Mouse (Mus musculus) urinary bladder, postnatal 10 days (tissue): ENCODE results near the gene Casq2.
"Not testable (repeated sequence)": the region's sequence is repeated elsewhere in the genome, so short reads cannot be mapped to it uniquely, and the experiment has no call there.

Source experiments
- DNase-seq: peaks from one replicate; pipeline ENCODE4 v3.0.0; 2022; ENCODE audit warnings: low spot score

Gene Casq2

GRCm38 (mm10) chr3:102137158-102137557 lies 50.9 kb downstream of the Casq2 start:
- DNase-seq = no peak

- DNase-seq = no peak
Observed at GRCm38 (mm10) chr3:102138899-102139298, 52.7 kb downstream of the Casq2 start.

GRCm38 (mm10) chr3:102140606-102141005 lies 54.4 kb downstream of the Casq2 start:
- no peak for DNase-seq

DNA sequence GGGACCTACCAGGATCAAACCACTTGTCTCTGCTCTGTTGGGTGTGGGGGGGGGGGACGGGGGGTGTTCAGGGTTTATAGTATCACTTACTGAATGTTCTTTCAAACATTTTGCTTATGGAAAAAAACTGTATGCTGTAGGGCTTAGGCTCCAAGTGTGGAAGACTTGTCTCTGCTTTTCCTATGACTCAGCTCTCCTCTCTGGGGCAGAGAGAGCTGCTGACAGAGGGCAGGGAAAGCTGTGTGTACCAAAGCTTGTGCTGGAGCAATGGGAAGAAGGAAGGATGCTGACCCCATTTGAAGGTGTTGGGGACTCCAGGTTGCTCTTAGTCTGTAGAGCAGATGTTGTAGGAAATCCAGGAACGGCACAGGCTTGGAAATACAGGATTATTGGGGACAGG lies 55.2 kb downstream of the Casq2 start:
- no peak for DNase-seq

DNA sequence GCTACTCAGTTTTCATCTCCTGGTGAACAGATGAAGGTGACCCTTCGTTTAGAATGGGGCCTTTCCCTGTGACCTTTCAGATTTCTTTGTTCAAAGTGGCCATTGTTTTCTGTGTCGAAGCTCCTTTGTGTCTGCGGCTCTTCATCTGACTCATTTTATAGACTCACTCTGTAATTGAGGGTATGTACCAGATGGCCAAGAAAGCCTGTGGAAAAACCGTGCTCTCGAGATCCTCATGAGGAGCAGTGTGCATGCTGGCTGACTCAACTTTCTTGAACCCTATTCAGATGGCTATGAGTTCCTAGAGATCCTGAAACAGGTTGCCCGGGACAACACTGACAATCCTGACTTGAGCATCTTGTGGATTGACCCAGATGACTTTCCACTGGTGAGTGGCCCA lies 55.7 kb downstream of the Casq2 start:
- no peak for DNase-seq

DNA sequence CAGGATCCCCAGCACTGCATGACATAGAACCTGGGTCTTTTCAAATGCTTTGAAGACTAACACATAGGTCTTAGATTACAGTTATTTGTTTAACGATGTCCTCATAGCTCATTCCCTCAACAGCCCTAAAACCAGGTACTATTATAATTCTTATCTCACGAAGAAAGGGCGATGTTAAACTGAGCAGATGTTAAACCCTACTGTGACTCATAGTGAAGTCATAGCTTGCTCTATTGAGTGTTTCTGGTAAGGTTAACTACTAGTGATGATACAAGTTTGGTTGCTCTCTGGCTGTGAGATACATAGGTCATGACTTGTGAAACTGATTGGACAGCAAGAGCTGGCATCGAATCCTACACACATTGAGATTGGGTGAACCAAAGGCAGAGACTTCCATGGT lies 56.7 kb downstream of the Casq2 start:
- DNase-seq = no peak

GRCm38 (mm10) chr3:102143536-102143935 lies 57.3 kb downstream of the Casq2 start:
- no peak for DNase-seq

DNA sequence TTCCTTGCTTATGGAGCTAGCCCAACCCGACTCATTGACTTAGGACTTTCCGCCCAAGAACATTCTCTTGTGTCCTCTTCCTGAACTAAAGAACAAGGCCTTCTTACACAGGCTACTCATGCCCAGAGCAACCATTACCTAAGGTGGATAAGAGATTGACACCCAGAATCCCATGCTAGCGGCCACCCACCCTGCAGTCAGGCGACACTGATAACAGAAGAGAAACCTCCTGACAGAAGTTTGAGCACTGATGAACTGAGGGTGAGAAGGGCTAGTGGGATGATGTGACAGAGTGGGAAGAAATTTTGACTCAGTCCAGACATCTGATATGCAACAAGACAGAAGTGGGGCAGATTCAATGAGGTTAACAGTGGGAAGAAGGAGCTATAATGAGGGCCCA lies 58.2 kb downstream of the Casq2 start:
- no peak for DNase-seq

DNA sequence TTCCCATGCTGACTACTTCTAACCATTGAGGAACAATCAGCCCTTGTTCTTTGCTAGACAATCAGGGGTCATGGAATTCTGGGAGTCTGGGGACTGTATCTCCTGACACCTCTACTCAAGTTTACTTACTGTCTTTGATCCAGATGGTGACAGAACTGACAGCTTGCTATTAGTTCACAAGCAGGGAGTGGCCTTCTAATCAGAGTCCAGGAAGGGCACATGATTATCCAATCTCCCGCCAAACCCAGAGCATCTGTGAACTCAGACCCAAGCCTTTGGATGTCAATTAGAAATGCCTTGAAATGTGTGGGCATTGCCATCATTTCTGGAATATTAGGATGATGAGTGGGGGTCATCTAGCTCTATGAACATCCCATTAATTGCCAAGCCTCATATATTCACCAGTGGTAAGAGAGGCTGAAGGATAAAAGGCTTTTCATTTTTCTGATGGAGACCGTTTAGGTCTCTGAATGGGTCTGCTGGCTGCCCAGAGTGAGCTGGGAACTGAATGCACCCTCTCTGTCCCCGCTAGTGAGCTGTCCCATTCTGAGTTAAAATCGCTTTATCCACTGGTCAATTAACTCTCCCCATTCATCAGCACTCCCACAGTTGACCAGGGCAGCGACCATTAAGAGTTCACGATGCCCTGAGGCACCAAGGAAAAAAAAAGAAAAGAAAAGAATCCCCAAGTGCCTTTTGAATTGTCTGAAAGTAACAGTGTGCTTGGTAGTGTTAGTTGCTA lies 59.6 kb downstream of the Casq2 start:
- DNase-seq = no peak

GRCm38 (mm10) chr3:102146428-102146827 lies 60.2 kb downstream of the Casq2 start:
- no peak for DNase-seq

DNA sequence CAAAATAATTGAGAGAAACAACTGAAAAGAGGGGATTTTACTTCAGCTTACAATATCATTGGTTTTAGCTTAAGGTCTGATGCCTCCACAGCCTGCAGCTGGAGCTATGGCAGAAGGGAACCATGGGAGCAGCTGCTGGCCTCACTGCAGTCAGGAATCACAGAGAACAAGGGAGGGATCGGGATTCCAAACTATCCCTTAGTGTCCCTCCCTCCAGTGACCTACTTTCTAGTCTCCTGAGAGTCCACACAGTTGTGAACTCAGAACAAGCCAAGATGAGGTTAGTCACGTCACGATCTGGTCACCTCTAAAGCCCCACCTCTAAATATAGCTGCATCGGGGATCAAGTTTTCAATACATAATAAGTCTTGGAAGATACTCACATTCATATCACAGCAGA lies 61.0 kb downstream of the Casq2 start:
- no peak for DNase-seq

DNA sequence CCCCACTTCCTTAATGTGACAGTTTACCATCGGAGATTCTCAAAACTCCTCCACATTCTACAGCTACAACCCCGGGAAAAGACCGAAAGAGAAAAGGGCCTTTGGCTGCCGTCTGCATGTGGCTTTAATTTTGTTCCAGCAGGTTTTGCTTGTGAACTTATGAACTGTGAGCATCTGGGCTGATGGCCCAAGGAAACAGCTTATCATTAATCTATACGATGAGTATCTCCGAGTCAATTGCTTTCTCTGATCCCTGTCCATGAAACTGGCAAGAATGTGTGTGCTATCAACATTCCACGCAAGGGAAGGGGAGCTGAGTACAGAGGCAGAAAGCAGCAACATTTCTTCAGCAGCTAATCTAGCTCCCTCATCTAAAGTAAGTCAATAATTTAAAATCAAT lies 63.7 kb downstream of the Casq2 start:
- no peak for DNase-seq

DNA sequence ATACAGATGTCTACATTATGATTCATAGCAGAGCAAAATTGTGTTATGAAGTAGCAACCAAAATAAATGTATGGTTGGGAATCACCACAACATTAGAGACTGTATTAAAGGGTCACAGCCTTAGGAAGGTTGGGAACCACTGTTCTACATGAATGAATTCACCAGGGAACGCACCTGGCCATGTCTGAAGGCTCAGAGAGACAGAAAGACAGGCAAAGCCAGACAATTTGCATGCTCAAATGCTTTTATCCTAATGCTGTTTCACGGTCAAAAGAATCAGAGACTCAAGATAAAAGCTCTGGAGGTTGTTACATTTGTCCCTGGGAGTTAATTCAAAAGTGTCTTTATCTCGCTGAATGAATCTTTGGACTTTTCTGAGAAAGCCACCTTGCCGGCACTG lies 65.6 kb downstream of the Casq2 start:
- no peak for DNase-seq

DNA sequence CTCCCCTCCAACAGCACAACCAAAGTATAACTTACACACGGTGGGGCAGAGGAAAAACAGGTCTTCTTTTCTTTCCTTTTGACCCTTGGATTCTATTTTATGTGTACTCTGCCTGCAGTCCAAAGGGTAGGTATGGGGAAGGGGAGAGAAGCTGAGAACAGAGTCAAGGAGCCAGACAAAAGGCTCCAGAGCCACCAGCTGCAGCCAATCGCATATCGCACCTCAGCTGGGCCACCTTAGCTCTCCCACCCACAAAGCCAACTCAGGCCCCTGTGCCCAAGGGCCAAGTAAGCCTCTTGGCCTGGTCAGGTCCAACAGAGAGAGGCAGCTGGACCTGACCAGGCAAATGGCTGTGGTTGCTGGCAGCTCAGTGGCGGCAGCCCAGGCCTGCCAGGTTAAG lies 66.3 kb downstream of the Casq2 start:
- DNase-seq = no peak

DNA sequence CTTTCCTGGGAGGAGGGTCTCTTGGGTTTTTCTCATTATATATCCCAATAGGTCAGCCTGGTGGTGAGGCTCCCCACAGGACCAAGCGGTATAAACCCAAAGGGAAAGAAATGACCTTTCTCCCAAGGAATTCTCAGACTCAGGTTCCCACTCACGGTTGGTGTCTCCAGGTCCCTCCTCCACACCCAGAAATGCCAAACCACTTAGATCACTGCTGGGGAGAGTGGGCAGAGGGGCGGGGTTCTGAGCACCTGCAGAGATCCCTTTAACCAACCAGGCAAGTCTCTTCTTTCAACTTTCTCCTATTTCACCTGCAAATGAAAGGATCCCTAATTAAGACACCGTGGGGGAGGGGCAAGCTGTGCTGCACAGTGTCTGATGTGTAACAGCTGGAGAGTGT lies 66.7 kb downstream of the Casq2 start:
- DNase-seq = no peak

DNA sequence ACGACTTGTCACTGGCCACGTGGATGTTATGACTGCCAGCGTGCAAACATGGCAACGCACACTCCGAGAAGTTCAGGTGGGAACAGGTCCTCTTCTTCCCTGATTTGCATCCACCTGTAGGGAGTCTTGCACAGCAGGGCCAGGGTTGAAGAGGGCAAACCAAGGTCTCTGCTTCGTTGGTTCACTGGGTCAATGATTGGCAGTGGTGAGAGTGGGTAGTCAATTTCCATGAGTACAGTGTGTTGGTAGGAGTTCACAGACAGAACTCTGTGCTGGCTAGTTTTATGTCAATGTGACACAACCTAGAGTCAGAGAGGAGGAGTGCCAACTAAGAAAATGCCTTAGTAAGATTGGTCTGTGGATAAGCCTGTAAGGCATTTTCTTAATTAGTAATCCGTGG lies 67.9 kb downstream of the Casq2 start:
- no peak for DNase-seq

DNA sequence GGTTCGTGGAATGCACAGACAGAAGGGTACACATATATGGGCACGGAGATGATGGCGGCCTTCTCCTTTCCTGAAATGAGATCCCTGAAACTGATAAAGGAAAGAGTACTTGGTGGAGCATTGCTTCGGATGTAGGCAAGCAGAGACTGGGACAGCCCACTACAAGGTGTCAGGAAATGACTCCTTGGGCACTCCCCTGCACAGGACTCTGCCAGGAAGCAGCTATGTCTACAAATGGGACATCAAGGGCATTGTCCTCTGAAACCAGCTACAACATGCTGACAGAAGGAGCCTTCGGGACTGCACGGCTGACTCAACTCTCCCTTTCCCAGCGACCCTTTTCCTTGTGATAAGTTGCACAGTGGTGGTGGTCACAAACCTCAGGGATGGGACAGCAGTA lies 70.5 kb downstream of the Casq2 start:
- DNase-seq = no peak

GRCm38 (mm10) chr3:102157652-102158051 lies 71.4 kb downstream of the Casq2 start:
- DNase-seq = no peak

DNA sequence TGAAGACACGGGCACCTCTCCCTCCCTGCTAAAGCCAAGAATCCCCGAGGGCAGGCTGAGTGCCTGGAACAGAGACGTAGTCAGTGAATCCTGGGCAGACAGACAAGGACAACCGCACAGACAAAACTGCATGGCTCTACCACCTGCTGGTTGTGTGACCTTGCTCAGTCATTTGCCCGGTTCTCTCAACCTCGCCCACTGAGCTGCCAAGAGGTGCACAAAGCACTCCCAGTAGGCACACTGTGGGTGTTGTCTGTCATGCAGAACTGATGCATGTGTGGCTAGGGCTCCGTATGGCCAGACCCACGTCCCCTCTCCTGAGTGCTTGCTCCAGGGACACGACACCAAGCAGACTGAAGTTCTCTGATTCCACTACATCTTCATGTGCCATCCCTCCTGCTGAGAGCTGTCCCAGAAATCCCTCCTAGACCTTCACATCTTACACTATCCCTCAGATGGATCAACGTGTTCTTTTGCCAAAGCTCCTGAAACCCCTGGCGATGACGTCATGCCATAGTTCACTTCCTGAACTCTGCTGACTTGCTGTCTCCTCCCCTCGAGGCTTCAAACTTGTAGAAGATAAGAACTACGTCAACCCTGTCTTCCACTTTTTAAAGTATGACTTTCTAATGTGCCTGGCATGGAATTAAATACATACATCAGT lies 72.7 kb downstream of the Casq2 start:
- no peak for DNase-seq

DNA sequence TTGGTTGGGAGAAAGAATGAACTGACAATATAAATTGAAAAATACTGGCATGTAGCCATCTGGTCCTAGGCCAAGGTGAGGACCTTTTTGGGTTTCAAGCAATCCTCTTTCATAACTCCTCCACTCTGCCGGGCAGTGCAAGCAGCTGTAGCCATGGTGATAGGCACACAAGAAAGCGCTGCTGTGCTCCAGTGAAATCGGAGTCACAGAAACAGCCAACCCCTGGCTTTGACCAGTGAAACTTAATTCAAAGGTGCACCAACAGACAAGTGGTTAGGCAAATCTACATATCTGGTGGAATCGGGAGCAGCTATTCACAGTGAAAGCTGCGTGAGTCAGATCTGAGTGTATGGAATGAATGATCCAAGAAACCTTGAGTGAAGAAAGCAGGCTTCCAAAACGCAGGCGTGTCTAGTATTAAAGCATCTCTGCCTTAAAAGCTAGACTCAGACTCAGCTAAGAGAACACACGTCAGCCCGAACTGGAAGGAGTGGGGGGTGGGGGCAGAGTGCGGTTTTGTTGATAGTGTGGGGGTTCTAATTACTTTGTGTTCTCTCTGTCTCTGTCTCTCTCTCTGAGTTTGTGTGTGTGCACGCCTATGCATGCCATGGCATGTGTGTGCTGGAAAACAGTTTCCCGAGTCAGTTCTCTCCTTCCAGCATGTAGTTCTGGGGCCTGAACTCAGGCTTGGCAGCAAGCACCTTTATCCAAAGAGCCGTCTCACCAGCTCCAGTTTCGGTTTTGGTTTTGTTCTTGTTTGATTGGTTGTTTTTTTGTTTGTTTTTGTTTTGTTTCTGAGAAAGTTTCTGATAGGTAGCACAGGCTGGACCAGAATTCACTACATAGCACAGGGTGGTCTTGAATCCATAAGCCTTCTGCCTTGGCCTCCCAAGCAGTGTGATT lies 73.5 kb downstream of the Casq2 start:
- no peak for DNase-seq

DNA sequence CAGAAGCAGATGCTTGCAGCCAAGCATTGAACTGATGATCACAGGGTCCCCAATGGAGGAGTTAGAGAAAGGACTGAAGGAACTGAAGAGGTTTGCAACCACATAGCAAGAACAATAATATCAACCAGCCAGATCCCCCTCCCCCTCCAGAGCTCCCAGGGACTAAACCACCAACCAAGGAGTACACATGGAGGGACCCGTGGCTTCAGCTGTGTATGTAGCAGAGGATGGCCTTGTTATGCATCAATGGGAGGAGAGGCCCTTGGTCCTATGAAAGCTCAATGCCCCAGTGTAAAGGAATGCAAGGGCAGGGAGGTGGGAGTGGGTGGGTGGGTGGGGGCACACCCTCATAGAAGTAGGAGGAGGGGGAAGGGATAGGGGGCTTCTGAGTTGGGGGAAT lies 77.6 kb downstream of the Casq2 start:
- not testable (repeated sequence) for DNase-seq

DNA sequence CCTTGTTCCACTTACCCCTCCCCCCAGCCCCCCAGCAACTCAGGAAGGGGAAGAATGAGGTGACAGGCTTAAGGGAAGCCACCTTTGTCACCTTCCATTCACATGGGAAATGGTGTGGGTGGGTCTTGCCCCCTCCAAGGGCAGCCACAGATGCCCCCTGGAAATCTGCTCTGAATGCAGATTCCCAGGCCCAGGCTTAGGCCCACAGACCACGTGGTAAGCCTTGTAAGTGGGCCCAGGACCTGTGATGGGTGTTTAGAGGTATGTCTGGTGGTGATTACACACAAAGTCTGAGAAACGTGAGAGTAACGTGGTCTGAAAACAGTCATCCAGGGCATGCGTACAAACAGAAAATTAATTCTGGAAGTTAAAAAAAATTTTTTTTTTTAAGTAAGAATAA lies 78.7 kb downstream of the Casq2 start:
- DNase-seq = no peak
